Mouse (Mus musculus) hindbrain, postnatal 0 days (tissue): ENCODE measurements at regions not wholly inside any gene's neighbourhood (a gene's known extent, or its start where the extent isn't known, plus 50 kb on each side); places are given as distances from the start of the nearest gene placed in this dataset.

Source experiments
- ATAC-seq: fragments of 200-750 bp; cut with Nextera tagmentation; 2 replicates; pipeline ENCODE4 v1.8.0; 2017; ENCODE audit warnings: mild to moderate bottlenecking, moderate TSS enrichment, moderate library complexity
- DNase-seq: peaks from one replicate; pipeline ENCODE4 v3.0.0-alpha.2; 2015; ENCODE audit warnings: low spot score
- H3K27ac ChIP-seq: fragments of 300-500 bp; sonication (generic); 2 replicates; pipeline ENCODE4 v1.5.1; 2014; ENCODE audit warnings: mild to moderate bottlenecking
- H3K27me3 ChIP-seq: fragments of 300-500 bp; sonication (generic); 2 replicates; pipeline ENCODE4 v1.6.1; 2014; ENCODE audit warnings: low read length, mixed read lengths; ENCODE audit not compliant: insufficient read depth
- H3K36me3 ChIP-seq: fragments of 300-500 bp; sonication (generic); 2 replicates; pipeline ENCODE4 v1.6.1; 2014; ENCODE audit warnings: low read length, mixed read lengths; ENCODE audit not compliant: insufficient read depth
- H3K4me1 ChIP-seq: fragments of 300-500 bp; sonication (generic); 2 replicates; pipeline ENCODE4 v1.6.1; 2014; ENCODE audit warnings: antibody characterized with exemption, low read length, mixed read lengths; ENCODE audit not compliant: insufficient read depth
- H3K4me2 ChIP-seq: fragments of 300-500 bp; sonication (generic); 2 replicates; pipeline ENCODE4 v1.6.1; 2014; ENCODE audit warnings: low read depth, mild to moderate bottlenecking, low read length, moderate library complexity, mixed read lengths
- H3K4me3 ChIP-seq: fragments of 300-500 bp; sonication (generic); 2 replicates; pipeline ENCODE4 v1.5.1; 2014; ENCODE audit warnings: low read length
- H3K9ac ChIP-seq: fragments of 300-500 bp; sonication (generic); replicated peaks from 2 replicates; pipeline ENCODE4 v1.6.1; 2014; ENCODE audit warnings: mild to moderate bottlenecking, low read length, moderate library complexity, mixed read lengths
- H3K9me3 ChIP-seq: fragments of 300-500 bp; sonication (generic); 2 replicates; pipeline ENCODE4 v1.6.1; 2016; ENCODE audit warnings: low read length, mixed read lengths
- CTCF ChIP-seq: IDR thresholded peaks from 2 replicates; pipeline ENCODE4 v1.5.1; 2016; ENCODE audit warnings: antibody characterized with exemption, control low read depth, low read depth
- WGBS: fragments of 180-500 bp; shearing (Covaris S2); extraction: QIAGEN DNeasy Blood & Tissue Kit; methylation state at CpG from one replicate; pipeline ENCODE4 v1.1.7; 2014; 5-methylcytosine and 5-hydroxymethylcytosine counted together

GRCm38 (mm10) chr3:50901321-50901720, 322.9 kb upstream of the Noct start:
- no peak for DNase-seq
- Histone ChIP-seq H3K27me3 (no peaks in the 10 kb centered on the region), H3K4me3 (no peak overlapping the region), H3K9me3 (no peaks in the 10 kb centered on the region), H3K4me2 (no peak overlapping the region), H3K4me1 (peaks cover 4% of the 10 kb centered on the region; the same call in 1 of the 2 replicates), H3K36me3 (no peaks in the 10 kb centered on the region), H3K27ac (no peak overlapping the region), H3K9ac (no peak overlapping the region)
- WGBS, result 89% methylated on average over 10 of the region's 10 CpGs
- no peak for TF ChIP-seq CTCF
- ATAC-seq, result no peak

- Histone ChIP-seq H3K27me3 (no peaks in the 10 kb centered on the region), H3K4me2 (0 out of 2 replicates have a peak overlapping the region, but pooled peaks have one; percentile 2), H3K4me1 (peaks cover 4% of the 10 kb centered on the region; the same call in 1 of the 2 replicates), H3K27ac (peak overlapping the region; percentile 6), H3K9me3 (no peaks in the 10 kb centered on the region), H3K4me3 (no peak overlapping the region), H3K9ac (no peak overlapping the region), H3K36me3 (no peaks in the 10 kb centered on the region)
- DNase-seq, result peak; percentile 64
- TF ChIP-seq CTCF, result no peak
- ATAC-seq, result no peak
- 35% methylated on average over 7 of the region's 7 CpGs for WGBS
Observed at GRCm38 (mm10) chr3:50902933-50903332, 321.3 kb upstream of the Noct start.

- no peaks in the 10 kb centered on the region for H3K36me3 ChIP-seq
- peak; percentile 61 for DNase-seq
- peak; percentile 51; the same call in 1 of the 2 replicates for ATAC-seq
- WGBS, result 19% methylated on average over 7 of the region's 7 CpGs
- H3K27ac ChIP-seq, result peak overlapping the region; percentile 45
- H3K9ac ChIP-seq, result no peak overlapping the region
- peaks cover 4% of the 10 kb centered on the region; the same call in 1 of the 2 replicates for H3K4me1 ChIP-seq
- H3K9me3 ChIP-seq, result no peaks in the 10 kb centered on the region
- no peak overlapping the region for H3K4me3 ChIP-seq
- no peak overlapping the region for H3K4me2 ChIP-seq
- TF ChIP-seq CTCF, result no peak
- no peaks in the 10 kb centered on the region for H3K27me3 ChIP-seq
Observed at GRCm38 (mm10) chr3:50904716-50905116, 319.5 kb upstream of the Noct start.

- no peaks in the 10 kb centered on the region for H3K9me3 ChIP-seq
- peaks cover 4% of the 10 kb centered on the region; the same call in 1 of the 2 replicates for H3K4me1 ChIP-seq
- H3K9ac ChIP-seq, result no peak overlapping the region
- H3K4me2 ChIP-seq, result peak overlapping the region; percentile 61
- WGBS, result 13% methylated on average over 16 of the region's 16 CpGs
- H3K4me3 ChIP-seq, result no peak overlapping the region
- ATAC-seq, result peak; percentile 24
- DNase-seq, result peak; percentile 16
- no peak for TF ChIP-seq CTCF
- no peaks in the 10 kb centered on the region for H3K27me3 ChIP-seq
- no peaks in the 10 kb centered on the region for H3K36me3 ChIP-seq
- H3K27ac ChIP-seq, result peak overlapping the region; percentile 45
Observed at GRCm38 (mm10) chr3:50905274-50905992, 318.8 kb upstream of the Noct start.

- Histone ChIP-seq H3K9ac (peak overlapping the region; percentile 40), H3K36me3 (no peaks in the 10 kb centered on the region), H3K9me3 (no peaks in the 10 kb centered on the region), H3K4me3 (peak overlapping the region; percentile 29), H3K4me1 (peaks cover 4% of the 10 kb centered on the region; the same call in 1 of the 2 replicates), H3K4me2 (peak overlapping the region; percentile 61), H3K27ac (peak overlapping the region; percentile 75), H3K27me3 (no peaks in the 10 kb centered on the region)
- peak; percentile 91 for TF ChIP-seq CTCF
- 9% methylated on average over 32 of the region's 32 CpGs for WGBS
- DNase-seq (peak; percentile 94), ATAC-seq (peak; percentile 86)
Observed at GRCm38 (mm10) chr3:50905993-50906831, 318.0 kb upstream of the Noct start.

- no peak overlapping the region for H3K4me2 ChIP-seq
- no peak overlapping the region for H3K9ac ChIP-seq
- ATAC-seq (peak; percentile 60; the same call in 1 of the 2 replicates), DNase-seq (peak; percentile 11)
- no peak overlapping the region for H3K27ac ChIP-seq
- H3K4me1 ChIP-seq, result peaks cover 7% of the 10 kb centered on the region
- H3K9me3 ChIP-seq, result no peaks in the 10 kb centered on the region
- no peak overlapping the region for H3K4me3 ChIP-seq
- H3K36me3 ChIP-seq, result no peaks in the 10 kb centered on the region
- H3K27me3 ChIP-seq, result no peaks in the 10 kb centered on the region
- 64% methylated on average over 5 of the region's 5 CpGs for WGBS
- TF ChIP-seq CTCF, result no peak
Observed at GRCm38 (mm10) chr3:50912980-50913518, 311.2 kb upstream of the Noct start.
